Comparison of ENCODE assay signal across 29 mouse cellular contexts in the genomic region with DNA sequence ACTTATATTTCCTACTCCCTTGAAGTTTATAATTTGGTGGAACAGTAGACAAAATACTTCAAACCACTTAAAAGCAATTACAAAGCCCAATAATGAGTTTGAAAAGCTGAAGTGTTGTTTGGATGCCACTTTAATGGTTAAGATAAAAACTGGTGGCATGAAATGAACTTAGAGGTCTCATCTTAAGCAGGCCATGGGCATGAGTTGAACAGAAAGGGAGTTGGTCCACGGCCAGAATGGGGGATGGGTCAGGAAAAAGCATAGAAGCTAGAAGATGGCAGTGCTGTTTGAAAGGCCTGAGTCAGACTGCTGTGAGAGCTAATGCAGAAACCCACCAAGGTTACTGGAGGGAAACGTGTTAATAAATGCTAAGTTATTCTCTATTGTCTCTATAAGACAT.
A peak's percentile ranks its signal among the peaks of the same experiment; 100 is the strongest.
DNase-seq lines count a peak whose midpoint lies in the region; ATAC-seq and TF ChIP-seq lines count a peak whose summit lies in the region.
"Had no signal": no experiment of that assay in that cellular context is flagged by ENCODE, and none has a peak within 500 bp of the region (broad histone marks: within the 10 kb centered on the region; RNA-seq: fewer than 3 reads in every experiment).

No protein-coding gene starts in this region.

- H3K9me3 ChIP-seq in forebrain, postnatal 0 days (ENCODE audit: low read length), result no peaks in the 10 kb centered on the region
- H3K9me3 ChIP-seq in forebrain, embryonic 11.5 days (ENCODE audit: control insufficient read depth, low read length), result no peaks in the 10 kb centered on the region
- H3K9me3 ChIP-seq in midbrain, embryonic 14.5 days (ENCODE audit: control insufficient read depth, low read length), result no peaks in the 10 kb centered on the region
- no peaks in the 10 kb centered on the region for H3K9me3 ChIP-seq in midbrain, embryonic 13.5 days
- H3K9me3 ChIP-seq: embryonic facial prominence, embryonic 13.5 days; hindbrain, embryonic 10.5 days; intestine, embryonic 15.5 days; limb, embryonic 10.5 days; limb, embryonic 15.5 days; liver, embryonic 13.5 days; neural tube, embryonic 15.5 days; stomach, embryonic 15.5 days had no signal

- no peaks in the 10 kb centered on the region for H3K27me3 ChIP-seq in cerebellum, adult 2 months (ENCODE audit: control insufficient read depth, insufficient read depth, low read length)
- H3K27me3 ChIP-seq in forebrain, postnatal 0 days (ENCODE audit: insufficient read depth, low read length), result no peaks in the 10 kb centered on the region
- no peaks in the 10 kb centered on the region for H3K27me3 ChIP-seq in forebrain, embryonic 11.5 days (ENCODE audit: control insufficient read depth, insufficient read depth, low read length)
- H3K27me3 ChIP-seq in midbrain, embryonic 14.5 days (ENCODE audit: control insufficient read depth, insufficient read depth, low read length), result no peaks in the 10 kb centered on the region
- no peaks in the 10 kb centered on the region for H3K27me3 ChIP-seq in midbrain, embryonic 13.5 days
- H3K27me3 ChIP-seq: embryonic facial prominence, embryonic 13.5 days; intestine, embryonic 15.5 days; limb, embryonic 15.5 days; liver, embryonic 13.5 days; neural tube, embryonic 15.5 days; Patski; stomach, embryonic 15.5 days had no signal

- WGBS in cerebellum, adult 2 months, result 36% methylated on average over 2 of the region's 2 CpGs
- WGBS in forebrain, postnatal 0 days, result 47% methylated on average over 2 of the region's 2 CpGs
- WGBS in forebrain, embryonic 11.5 days, result 71% methylated on average over 2 of the region's 2 CpGs
- 68% methylated on average over 2 of the region's 2 CpGs for WGBS in midbrain, embryonic 14.5 days
- WGBS in midbrain, embryonic 13.5 days, result 74% methylated on average over 2 of the region's 2 CpGs

- no peak overlapping the region for H3K9ac ChIP-seq in forebrain, postnatal 0 days
- H3K9ac ChIP-seq in forebrain, embryonic 11.5 days (ENCODE audit: low read length), result no peak overlapping the region
- H3K9ac ChIP-seq in midbrain, embryonic 14.5 days (replicated peaks; ENCODE audit: low read length), result no peak overlapping the region
- H3K9ac ChIP-seq in midbrain, embryonic 13.5 days (replicated peaks), result no peak overlapping the region
- H3K9ac ChIP-seq: embryonic facial prominence, embryonic 13.5 days; intestine, embryonic 15.5 days; limb, embryonic 15.5 days; liver, embryonic 13.5 days; neural tube, embryonic 15.5 days; stomach, embryonic 15.5 days had no signal

- TF ChIP-seq POLR2A in cerebellum, adult 2 months (IDR thresholded peaks at IDR 0.05; ENCODE audit: borderline replicate concordance, insufficient read depth, low read length), result no peak
- TF ChIP-seq POLR2A in brain, embryonic 14.5 days (IDR thresholded peaks at IDR 0.05; ENCODE audit: borderline replicate concordance, extremely low read depth, insufficient read depth, insufficient read length, poor library complexity, severe bottlenecking), result no peak

- ATAC-seq in forebrain, postnatal 0 days, result no peak
- no peak for ATAC-seq in forebrain, embryonic 11.5 days (replicated peaks; ENCODE audit: low FRiP score)
- ATAC-seq in midbrain, embryonic 14.5 days (ENCODE audit: low FRiP score, low TSS enrichment), result no peak
- ATAC-seq in midbrain, embryonic 13.5 days, result no peak
- ATAC-seq: hindbrain, embryonic 16.5 days; intestine, embryonic 15.5 days; Patski had no signal

- H3K4me1 ChIP-seq in cerebellum, adult 2 months (ENCODE audit: control insufficient read depth, insufficient read depth, low read length), result no peaks in the 10 kb centered on the region
- H3K4me1 ChIP-seq in forebrain, postnatal 0 days (ENCODE audit: insufficient read depth), result no peaks in the 10 kb centered on the region
- H3K4me1 ChIP-seq in forebrain, embryonic 11.5 days (replicated peaks; ENCODE audit: control insufficient read depth, insufficient read depth, low read length), result no peaks in the 10 kb centered on the region
- H3K4me1 ChIP-seq in midbrain, embryonic 14.5 days (ENCODE audit: control insufficient read depth, insufficient read depth, low read length), result no peaks in the 10 kb centered on the region
- H3K4me1 ChIP-seq in midbrain, embryonic 13.5 days (replicated peaks), result no peaks in the 10 kb centered on the region
- H3K4me1 ChIP-seq: embryonic facial prominence, embryonic 13.5 days; hindbrain, embryonic 10.5 days; intestine, embryonic 15.5 days; limb, embryonic 10.5 days; limb, embryonic 15.5 days; liver, embryonic 13.5 days; neural tube, embryonic 15.5 days; stomach, embryonic 15.5 days had no signal

- no peak overlapping the region for H3K4me2 ChIP-seq in forebrain, postnatal 0 days (ENCODE audit: low read depth)
- H3K4me2 ChIP-seq in forebrain, embryonic 11.5 days (ENCODE audit: low read depth, low read length, severe bottlenecking), result no peak overlapping the region
- no peak overlapping the region for H3K4me2 ChIP-seq in midbrain, embryonic 14.5 days (ENCODE audit: low read length)
- H3K4me2 ChIP-seq in midbrain, embryonic 13.5 days (replicated peaks), result no peak overlapping the region
- H3K4me2 ChIP-seq: embryonic facial prominence, embryonic 13.5 days; intestine, embryonic 15.5 days; limb, embryonic 15.5 days; liver, embryonic 13.5 days; neural tube, embryonic 15.5 days; stomach, embryonic 15.5 days had no signal

- H3K27ac ChIP-seq in cerebellum, adult 2 months (ENCODE audit: insufficient read depth, low read length), result no peak overlapping the region
- H3K27ac ChIP-seq in forebrain, postnatal 0 days (ENCODE audit: low read depth, low read length), result no peak overlapping the region
- no peak overlapping the region for H3K27ac ChIP-seq in forebrain, embryonic 11.5 days (ENCODE audit: low read depth, low read length)
- no peak overlapping the region for H3K27ac ChIP-seq in midbrain, embryonic 14.5 days (replicated peaks; ENCODE audit: low read depth, low read length)
- H3K27ac ChIP-seq in midbrain, embryonic 13.5 days, result no peak overlapping the region
- H3K27ac ChIP-seq: embryonic facial prominence, embryonic 13.5 days; hindbrain, embryonic 10.5 days; intestine, embryonic 15.5 days; layer of hippocampus, adult 2 months; limb, embryonic 10.5 days; limb, embryonic 15.5 days; liver, embryonic 13.5 days; neural tube, embryonic 15.5 days; stomach, embryonic 15.5 days had no signal

- peak; percentile 29 to 65 for DNase-seq in cerebellum, postnatal 4 days (ENCODE audit: low spot score in 2 of 2)
- no peak for DNase-seq in cerebellum, adult 2 months
- peak; percentile 16 for DNase-seq in forebrain, postnatal 0 days
- DNase-seq in forebrain, embryonic 11.5 days (ENCODE audit: low spot score), result no peak
- peak; percentile 19 for DNase-seq in midbrain, embryonic 14.5 days
- DNase-seq in brain, embryonic 14.5 days (ENCODE audit: low read depth), result peak; percentile 69
- DNase-seq: adrenal gland, postnatal 10 days; cerebellum, adult 11-12 months; embryo, embryonic 11 days; gastrocnemius, postnatal 14 days; heart, postnatal 14 days; kidney, adult 2 months; kidney, postnatal 36 days; liver, embryonic 13.5 days; lung, adult 18-20 months; lung, postnatal 10 days; right cerebral cortex, adult 18-20 months had no signal

- H3K36me3 ChIP-seq in forebrain, postnatal 0 days (ENCODE audit: insufficient read depth), result no peaks in the 10 kb centered on the region
- no peaks in the 10 kb centered on the region for H3K36me3 ChIP-seq in forebrain, embryonic 11.5 days (ENCODE audit: control insufficient read depth, insufficient read depth, low read length)
- no peaks in the 10 kb centered on the region for H3K36me3 ChIP-seq in midbrain, embryonic 14.5 days (ENCODE audit: control insufficient read depth, insufficient read depth, low read length)
- H3K36me3 ChIP-seq in midbrain, embryonic 13.5 days, result no peaks in the 10 kb centered on the region
- H3K36me3 ChIP-seq: embryonic facial prominence, embryonic 13.5 days; hindbrain, embryonic 10.5 days; intestine, embryonic 15.5 days; limb, embryonic 10.5 days; limb, embryonic 15.5 days; liver, embryonic 13.5 days; neural tube, embryonic 15.5 days; stomach, embryonic 15.5 days had no signal

- TF ChIP-seq CTCF in cerebellum, adult 2 months (IDR thresholded peaks at IDR 0.05; ENCODE audit: borderline replicate concordance, insufficient read depth, low read depth, low read length), result no peak
- TF ChIP-seq CTCF in forebrain, postnatal 0 days (IDR thresholded peaks at IDR 0.05; ENCODE audit: low read depth), result no peak
- no peak for TF ChIP-seq CTCF in brain, embryonic 14.5 days (IDR thresholded peaks at IDR 0.05; ENCODE audit: borderline replicate concordance, extremely low read depth, insufficient read depth, insufficient read length)

- no peak overlapping the region for H3K4me3 ChIP-seq in cerebellum, adult 2 months (replicated peaks; ENCODE audit: insufficient read depth, low read depth, low read length)
- H3K4me3 ChIP-seq in forebrain, postnatal 0 days (ENCODE audit: low read depth, low read length), result no peak overlapping the region
- H3K4me3 ChIP-seq in forebrain, embryonic 11.5 days (ENCODE audit: low read depth, low read length), result no peak overlapping the region
- no peak overlapping the region for H3K4me3 ChIP-seq in midbrain, embryonic 14.5 days (replicated peaks; ENCODE audit: low read depth, low read length)
- no peak overlapping the region for H3K4me3 ChIP-seq in midbrain, embryonic 13.5 days (replicated peaks)
- H3K4me3 ChIP-seq: embryonic facial prominence, embryonic 13.5 days; erythroblast, embryonic 14.5 days; hindbrain, embryonic 10.5 days; intestine, embryonic 15.5 days; layer of hippocampus, adult 2 months; limb, embryonic 10.5 days; limb, embryonic 15.5 days; liver, embryonic 13.5 days; neural tube, embryonic 15.5 days; stomach, embryonic 15.5 days had no signal

Comparison
In these comparisons a context has a peak if more than half of its experiments do, and no peak if none do; other contexts are left out.
1. DNase-seq: peak in cerebellum, postnatal 4 days (2 of 2), forebrain, postnatal 0 days (single experiment), midbrain, embryonic 14.5 days (single experiment) and brain, embryonic 14.5 days (single experiment); none in cerebellum, adult 2 months (0 of 2) and forebrain, embryonic 11.5 days (single experiment).